Mouse (Mus musculus) embryonic facial prominence, embryonic 11.5 days (tissue): ENCODE results near the gene Ddo. TPM values are rescaled to one million over a fixed set of nuclear protein-coding genes. Genes with fewer than 3 reads are reported as not detected.

ENCODE experiments used
- ATAC-seq: fragments of 200-750 bp; cut with Nextera tagmentation; replicated peaks from 2 replicates; pipeline ENCODE4 v1.8.0; 2017; ENCODE audit warnings: low read depth; ENCODE audit not compliant: insufficient number of reproducible peaks, low FRiP score, low TSS enrichment
- DNase-seq: peaks from one replicate; pipeline ENCODE4 v3.0.0-alpha.2; 2015; ENCODE audit warnings: low spot score
- H3K27ac ChIP-seq: fragments of 300-500 bp; sonication (generic); replicated peaks from 2 replicates; pipeline ENCODE4 v1.5.1; 2014; ENCODE audit warnings: mild to moderate bottlenecking, low read depth, low read length, control low read depth
- H3K27me3 ChIP-seq: fragments of 300-500 bp; sonication (generic); 2 replicates; pipeline ENCODE4 v1.6.1; 2014; ENCODE audit warnings: mild to moderate bottlenecking, low read length, moderate library complexity, mixed read lengths; ENCODE audit not compliant: control insufficient read depth, insufficient read depth
- H3K36me3 ChIP-seq: fragments of 300-500 bp; sonication (generic); replicated peaks from 2 replicates; pipeline ENCODE4 v1.6.1; 2014; ENCODE audit warnings: low read depth, mild to moderate bottlenecking, low read length, moderate library complexity, mixed read lengths; ENCODE audit not compliant: control insufficient read depth, insufficient read depth
- H3K4me1 ChIP-seq: fragments of 300-500 bp; sonication (generic); 2 replicates; pipeline ENCODE4 v1.6.1; 2014; ENCODE audit warnings: low read length, mixed read lengths; ENCODE audit not compliant: control insufficient read depth, insufficient read depth
- H3K4me2 ChIP-seq: fragments of 300-500 bp; sonication (generic); 2 replicates; pipeline ENCODE4 v1.6.1; 2014; ENCODE audit warnings: low read depth, mild to moderate bottlenecking, control low read depth, low read length, moderate library complexity
- H3K4me3 ChIP-seq: fragments of 300-500 bp; sonication (generic); 2 replicates; pipeline ENCODE4 v1.5.1; 2014; ENCODE audit warnings: low read depth, low read length, control low read depth
- H3K9ac ChIP-seq: fragments of 300-500 bp; sonication (generic); replicated peaks from 2 replicates; pipeline ENCODE4 v1.6.1; 2014; ENCODE audit warnings: mild to moderate bottlenecking, control low read depth, low read length
- H3K9me3 ChIP-seq: fragments of 300-500 bp; sonication (generic); replicated peaks from 2 replicates; pipeline ENCODE4 v1.6.1; 2016; ENCODE audit warnings: mild to moderate bottlenecking, low read length, inconsistent platforms, mixed read lengths; ENCODE audit not compliant: control insufficient read depth
- WGBS: fragments of 180-500 bp; shearing (Covaris S2); extraction: QIAGEN DNeasy Blood & Tissue Kit; methylation state at CpG from one replicate; pipeline ENCODE4 v1.1.7; 2014; 5-methylcytosine and 5-hydroxymethylcytosine counted together
- polyA plus RNA-seq: library from polyadenylated mRNA; unstranded; fragments of >200 nt; fragmentation: Nextera tagmentation; extraction: Ambion mirVana; gene quantifications from 2 replicates; pipeline ENCODE4 v1.2.1, GENCODE M21; 2014

Gene Ddo
- polyA plus RNA-seq, 1 experiment from 2014 or later: 0.20 TPM

DNA sequence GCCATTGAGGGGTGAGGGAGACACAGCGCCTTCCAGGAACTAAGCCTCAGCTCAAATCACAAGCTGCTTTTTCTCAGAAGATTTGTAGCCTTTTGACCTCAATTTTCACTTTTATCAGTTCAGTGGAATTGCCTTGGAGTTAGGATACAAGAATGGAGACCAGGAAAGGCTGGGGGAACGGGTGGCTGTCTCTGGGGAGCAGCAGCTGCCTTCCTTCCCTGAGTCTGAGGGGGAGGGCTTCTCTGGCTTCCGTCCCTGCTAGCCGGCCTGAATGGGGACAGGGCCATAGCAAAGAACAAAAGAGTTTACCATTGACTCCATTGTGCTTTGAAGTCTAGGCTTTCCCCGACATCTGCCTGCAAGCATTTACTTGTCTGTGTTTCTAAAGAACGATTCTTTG lies 94.5 kb downstream of the Ddo start:
- H3K9ac ChIP-seq: no peak overlapping the region
- no peak for ATAC-seq

DNA sequence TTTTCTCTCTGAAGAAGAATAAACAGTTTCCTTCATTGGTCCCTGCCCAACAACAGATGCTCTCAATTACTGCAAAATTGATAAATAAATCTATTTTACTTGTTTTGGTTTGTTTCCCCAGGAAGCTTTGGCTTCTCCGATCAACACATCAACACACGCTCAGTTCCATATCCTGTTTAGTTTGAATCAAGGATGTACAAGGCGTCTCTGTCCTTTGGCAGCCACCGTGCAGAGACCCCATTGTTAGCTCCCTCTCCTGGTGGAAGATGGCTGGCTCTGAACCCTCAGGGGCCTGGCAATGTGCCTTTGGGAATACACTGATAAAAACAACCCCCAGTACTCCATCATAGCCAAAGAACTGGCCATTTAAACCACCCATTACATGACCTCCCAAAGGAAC lies 95.3 kb downstream of the Ddo start:
- no peaks in the 10 kb centered on the region for H3K9me3 ChIP-seq
- H3K27me3 ChIP-seq: no peaks in the 10 kb centered on the region
- H3K27ac ChIP-seq: no peak overlapping the region
- DNase-seq (peak; percentile 18), ATAC-seq (no peak)
- H3K4me2 ChIP-seq: no peak overlapping the region
- WGBS: 36% methylated on average over 4 of the region's 4 CpGs
- no peak overlapping the region for H3K9ac ChIP-seq
- no peaks in the 10 kb centered on the region for H3K36me3 ChIP-seq
- no peaks in the 10 kb centered on the region for H3K4me1 ChIP-seq
- H3K4me3 ChIP-seq: no peak overlapping the region

More for the DNA sequence above, 94.5 kb downstream of the Ddo start:
- Histone ChIP-seq H3K27ac (no peak overlapping the region), H3K4me1 (no peaks in the 10 kb centered on the region), H3K27me3 (no peaks in the 10 kb centered on the region), H3K36me3 (no peaks in the 10 kb centered on the region), H3K9me3 (no peaks in the 10 kb centered on the region), H3K4me3 (no peak overlapping the region), H3K4me2 (no peak overlapping the region)
- WGBS: 30% methylated on average over 6 of the region's 6 CpGs
- no peak for DNase-seq

DNA sequence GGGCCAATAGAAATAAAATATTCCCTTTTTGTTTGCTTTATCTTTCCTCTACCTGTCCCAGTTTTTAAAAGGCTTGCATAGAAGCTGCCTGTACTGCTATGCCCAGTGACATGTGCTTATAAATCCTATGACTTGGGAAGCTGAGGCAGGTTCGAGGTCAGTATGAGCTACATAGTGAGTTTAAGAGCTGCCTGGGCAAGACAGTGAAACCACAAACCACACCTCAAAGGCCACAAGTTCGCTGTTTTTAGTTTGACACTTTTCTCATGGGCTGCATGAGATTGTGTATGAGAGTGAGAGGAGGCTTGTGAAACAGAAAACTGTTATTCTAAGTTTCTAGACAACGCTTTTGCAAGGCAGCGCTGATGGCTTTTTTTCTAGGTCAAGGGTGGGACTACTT lies 95.7 kb downstream of the Ddo start:
- H3K9ac ChIP-seq: no peak overlapping the region
- WGBS: 77% methylated on average over 4 of the region's 4 CpGs
- H3K36me3 ChIP-seq: no peaks in the 10 kb centered on the region

DNA sequence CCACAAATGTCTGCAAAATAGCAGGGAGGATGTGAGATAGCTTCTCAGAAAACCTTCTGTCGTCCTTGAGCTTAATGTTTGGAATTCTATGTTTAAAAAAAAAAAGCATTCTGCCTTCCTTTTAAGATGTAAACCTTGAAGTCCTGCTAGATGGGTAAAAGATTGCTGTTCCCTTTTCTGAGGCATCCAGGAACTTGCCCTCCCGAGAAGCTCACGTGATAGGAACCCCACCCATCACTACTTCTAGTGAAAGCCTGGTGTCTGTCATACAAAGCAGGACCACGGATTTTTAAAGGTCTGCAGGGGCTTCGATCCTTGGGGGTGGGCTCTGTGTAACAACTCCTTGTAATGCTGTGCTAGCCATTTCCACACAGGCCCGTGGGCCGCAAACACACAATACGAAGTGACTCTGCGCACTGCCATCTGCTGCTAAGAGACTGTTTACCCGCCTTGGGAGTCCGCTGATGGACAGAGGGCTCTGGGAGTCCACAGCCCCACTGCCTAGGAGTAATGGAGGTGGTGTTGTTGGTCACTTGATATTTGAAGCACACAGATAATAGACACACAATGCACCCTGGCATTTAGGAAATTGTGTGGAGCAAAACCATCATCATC lies 96.6 kb downstream of the Ddo start:
- Histone ChIP-seq H3K4me2 (no peak overlapping the region), H3K36me3 (no peaks in the 10 kb centered on the region), H3K9ac (no peak overlapping the region), H3K27me3 (no peaks in the 10 kb centered on the region), H3K4me1 (no peaks in the 10 kb centered on the region), H3K9me3 (no peaks in the 10 kb centered on the region), H3K4me3 (no peak overlapping the region), H3K27ac (no peak overlapping the region)
- WGBS: 72% methylated on average over 11 of the region's 11 CpGs
- ATAC-seq (no peak), DNase-seq (no peak)

More for the DNA sequence above, 95.7 kb downstream of the Ddo start:
- H3K4me3 ChIP-seq: no peak overlapping the region
- no peaks in the 10 kb centered on the region for H3K9me3 ChIP-seq
- no peaks in the 10 kb centered on the region for H3K4me1 ChIP-seq
- no peak for DNase-seq
- ATAC-seq: no peak
- H3K4me2 ChIP-seq: no peak overlapping the region
- H3K27ac ChIP-seq: no peak overlapping the region
- H3K27me3 ChIP-seq: no peaks in the 10 kb centered on the region

DNA sequence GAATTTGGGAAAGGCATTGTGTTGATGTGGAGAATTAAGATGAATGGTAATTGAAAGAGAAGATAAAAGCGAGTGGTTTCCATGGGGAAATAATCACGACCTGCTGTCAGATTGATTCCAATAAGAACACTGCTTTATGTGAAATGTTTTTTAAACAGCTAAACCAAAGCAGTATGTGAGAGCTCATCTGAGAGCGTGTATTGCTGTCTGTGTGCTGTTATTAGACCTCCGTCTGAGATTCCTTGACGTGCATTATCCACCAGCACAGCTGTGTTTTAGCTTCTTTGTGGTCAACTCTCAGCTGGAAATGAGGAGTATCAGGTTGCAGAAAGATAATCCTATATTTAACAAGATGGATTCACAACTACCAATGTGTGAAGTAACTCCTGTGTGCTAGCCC lies 97.2 kb downstream of the Ddo start:
- Histone ChIP-seq H3K27me3 (no peaks in the 10 kb centered on the region), H3K36me3 (no peaks in the 10 kb centered on the region), H3K9me3 (no peaks in the 10 kb centered on the region), H3K4me2 (no peak overlapping the region), H3K9ac (no peak overlapping the region), H3K27ac (no peak overlapping the region), H3K4me1 (no peaks in the 10 kb centered on the region), H3K4me3 (no peak overlapping the region)
- DNase-seq (peak; percentile 22), ATAC-seq (no peak)
- 37% methylated on average over 5 of the region's 5 CpGs for WGBS

DNA sequence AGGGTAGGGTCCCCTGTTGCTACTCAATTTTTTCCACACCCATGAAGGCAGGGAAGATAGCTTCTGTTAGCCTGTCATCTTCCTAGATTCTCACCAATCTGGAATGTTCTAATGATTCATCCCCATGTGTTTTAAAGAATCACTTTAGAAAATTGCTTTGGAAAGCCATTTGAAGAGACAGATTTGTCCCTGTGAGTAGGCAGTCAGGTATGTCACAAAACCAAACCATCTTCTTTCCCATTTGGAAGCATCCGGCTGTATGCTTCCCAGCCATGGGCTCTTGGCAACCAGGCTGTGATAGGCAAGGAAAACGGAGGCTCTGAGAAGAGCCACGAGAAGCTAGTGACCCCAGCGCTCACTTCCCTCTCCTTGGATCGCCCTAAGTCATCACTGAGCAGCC lies 100.4 kb downstream of the Ddo start:
- H3K9ac ChIP-seq: no peak overlapping the region
- H3K4me3 ChIP-seq: no peak overlapping the region
- H3K4me2 ChIP-seq: no peak overlapping the region
- no peak overlapping the region for H3K27ac ChIP-seq
- no peaks in the 10 kb centered on the region for H3K9me3 ChIP-seq
- H3K4me1 ChIP-seq: no peaks in the 10 kb centered on the region
- 82% methylated on average over 5 of the region's 5 CpGs for WGBS
- ATAC-seq (no peak), DNase-seq (no peak)
- no peaks in the 10 kb centered on the region for H3K27me3 ChIP-seq
- no peaks in the 10 kb centered on the region for H3K36me3 ChIP-seq

Other genes with a start within 250 kb of the Ddo start
- not detected in 2 replicates for gene Slc22a16, start 59.7 kb upstream of the Ddo start, polyA plus RNA-seq
- 0.81 and 0.98 TPM in 2 replicates for gene Mettl24, start 53.3 kb downstream of the Ddo start, polyA plus RNA-seq